Mouse (Mus musculus) MEL (cell line): ENCODE measurements at regions not wholly inside any gene's neighbourhood (a gene's known extent, or its start where the extent isn't known, plus 50 kb on each side); places are given as distances from the start of the nearest gene placed in this dataset.
A peak's percentile ranks its signal among the peaks of the same experiment; 100 is the strongest.

ENCODE experiments used
- DNase-seq: peaks from one replicate; pipeline ENCODE4 v3.0.0; 2011; ENCODE audit warnings: low read depth, low spot score
- H3K27ac ChIP-seq: 2 replicates; pipeline ENCODE4 v1.5.1; 2012; ENCODE audit warnings: low read depth, mild to moderate bottlenecking, control low read depth, low read length, moderate library complexity; ENCODE audit not compliant: control insufficient read depth
- H3K27me3 ChIP-seq, 2 experiments: fragments of 150-350 bp in 1 of 2; sonication (generic) in 1 of 2; 2 replicates each; pipeline ENCODE4 v1.6.1; 2012; ENCODE audit warnings: low read length in 2 of 2, mild to moderate bottlenecking in 2 of 2, improper control_type of control experiment in 1 of 2, moderate library complexity in 1 of 2; ENCODE audit not compliant: insufficient read depth in 2 of 2, control insufficient read depth in 1 of 2
- H3K36me3 ChIP-seq, 2 experiments: 2 replicates each; pipeline ENCODE4 v1.6.1; 2012 to 2014; ENCODE audit warnings: low read length in 2 of 2, improper control_type of control experiment in 1 of 2, inconsistent platforms in 1 of 2, mild to moderate bottlenecking in 1 of 2; ENCODE audit not compliant: insufficient read depth in 2 of 2, control insufficient read depth in 1 of 2
- H3K4me1 ChIP-seq, 2 experiments: fragments of 150-350 bp in 1 of 2; sonication (generic) in 1 of 2; 2 replicates each; pipeline ENCODE4 v1.6.1; 2012; ENCODE audit warnings: low read length in 2 of 2, improper control_type of control experiment in 1 of 2, mild to moderate bottlenecking in 1 of 2; ENCODE audit not compliant: insufficient read depth in 2 of 2, control insufficient read depth in 1 of 2
- H3K4me3 ChIP-seq, 2 experiments: fragments of 150-350 bp in 1 of 2; sonication (generic) in 1 of 2; 2 replicates each; pipeline ENCODE4 v1.5.1; 2012; ENCODE audit warnings: low read depth in 2 of 2, low read length in 2 of 2, mild to moderate bottlenecking in 2 of 2, moderate library complexity in 2 of 2, control low read depth in 1 of 2, improper control_type of control experiment in 1 of 2; ENCODE audit not compliant: control insufficient read depth in 1 of 2, insufficient read depth in 1 of 2
- H3K79me2 ChIP-seq: 2 replicates; pipeline ENCODE4 v1.6.1; 2012; ENCODE audit warnings: mild to moderate bottlenecking, low read length, moderate library complexity; ENCODE audit not compliant: control insufficient read depth, poor library complexity, insufficient read depth
- H3K9ac ChIP-seq: 2 replicates; pipeline ENCODE4 v1.6.1; 2012; ENCODE audit warnings: low read depth, mild to moderate bottlenecking, control low read depth, low read length, moderate library complexity; ENCODE audit not compliant: control insufficient read depth, poor library complexity, severe bottlenecking
- H3K9me3 ChIP-seq: fragments of 150-350 bp; sonication (generic); replicated peaks from 2 replicates; pipeline ENCODE4 v1.6.1; 2012; ENCODE audit warnings: mild to moderate bottlenecking, low read length, improper control_type of control experiment, moderate library complexity; ENCODE audit not compliant: insufficient read depth
- E2F4 ChIP-seq: IDR thresholded peaks from 2 replicates; pipeline ENCODE4 v1.6.1; 2011; ENCODE audit warnings: low read depth, low read length, improper control_type of control experiment, borderline replicate concordance
- EP300 ChIP-seq, 2 experiments: IDR thresholded peaks; 2 replicates each; pipeline ENCODE4 v1.6.1; 2011; ENCODE audit warnings: improper control_type of control experiment in 2 of 2, low read length in 2 of 2, low read depth in 1 of 2, mild to moderate bottlenecking in 1 of 2
- GABPA ChIP-seq: IDR thresholded peaks from 2 replicates; pipeline ENCODE4 v1.6.1; 2012; ENCODE audit warnings: low read depth, mild to moderate bottlenecking, inconsistent platforms, low read length, improper control_type of control experiment, moderate library complexity
- GATA1 ChIP-seq: IDR thresholded peaks from 2 replicates; pipeline ENCODE4 v1.6.1; 2011; ENCODE audit warnings: low read depth, low read length, improper control_type of control experiment
- MAFK ChIP-seq: IDR thresholded peaks from 2 replicates; pipeline ENCODE4 v1.6.1; 2011; ENCODE audit warnings: low read depth, mild to moderate bottlenecking, low read length, improper control_type of control experiment, borderline replicate concordance
- MAZ ChIP-seq: IDR thresholded peaks from 2 replicates; pipeline ENCODE4 v1.6.1; 2012; ENCODE audit warnings: low read depth, mild to moderate bottlenecking, inconsistent platforms, low read length, improper control_type of control experiment
- MYB ChIP-seq: IDR thresholded peaks from 2 replicates; pipeline ENCODE4 v1.6.1; 2011; ENCODE audit warnings: mild to moderate bottlenecking, low read depth, low read length, improper control_type of control experiment
- NELFE ChIP-seq: IDR thresholded peaks from 2 replicates; pipeline ENCODE4 v1.6.1; 2011; ENCODE audit warnings: low read depth, low read length, improper control_type of control experiment
- POLR2AphosphoS5 ChIP-seq: IDR thresholded peaks from 2 replicates; pipeline ENCODE4 v1.6.1; 2012; ENCODE audit warnings: low read depth, borderline replicate concordance, mild to moderate bottlenecking, inconsistent platforms, low read length, moderate library complexity, mixed read lengths
- SIN3A ChIP-seq: IDR thresholded peaks from 2 replicates; pipeline ENCODE4 v1.6.1; 2012; ENCODE audit warnings: low read length, improper control_type of control experiment, inconsistent platforms
- SMC3 ChIP-seq: IDR thresholded peaks from 2 replicates; pipeline ENCODE4 v1.6.1; 2011; ENCODE audit warnings: low read depth, low read length, improper control_type of control experiment
- TCF12 ChIP-seq: IDR thresholded peaks from 2 replicates; pipeline ENCODE4 v1.6.1; 2014; ENCODE audit warnings: low read depth, mild to moderate bottlenecking, inconsistent platforms, low read length, improper control_type of control experiment, moderate library complexity
- UBTF ChIP-seq: IDR thresholded peaks from 2 replicates; pipeline ENCODE4 v1.6.1; 2012; ENCODE audit warnings: low read depth, mild to moderate bottlenecking, inconsistent platforms, low read length, improper control_type of control experiment, moderate library complexity, borderline replicate concordance; ENCODE audit not compliant: insufficient read depth
- USF2 ChIP-seq, 2 experiments: IDR thresholded peaks; 2 replicates each; pipeline ENCODE4 v1.6.1; 2011 to 2012; ENCODE audit warnings: improper control_type of control experiment in 2 of 2, low read length in 2 of 2, borderline replicate concordance in 1 of 2, inconsistent platforms in 1 of 2, low read depth in 1 of 2, mild to moderate bottlenecking in 1 of 2; ENCODE audit not compliant: insufficient read depth in 1 of 2
- ZKSCAN1 ChIP-seq: IDR thresholded peaks from 2 replicates; pipeline ENCODE4 v1.6.1; 2012; ENCODE audit warnings: low read depth, mild to moderate bottlenecking, inconsistent platforms, low read length, improper control_type of control experiment, moderate library complexity
- ZMIZ1 ChIP-seq: IDR thresholded peaks from 2 replicates; pipeline ENCODE4 v1.6.1; 2012; ENCODE audit warnings: low read depth, mild to moderate bottlenecking, inconsistent platforms, low read length, improper control_type of control experiment, moderate library complexity

DNA sequence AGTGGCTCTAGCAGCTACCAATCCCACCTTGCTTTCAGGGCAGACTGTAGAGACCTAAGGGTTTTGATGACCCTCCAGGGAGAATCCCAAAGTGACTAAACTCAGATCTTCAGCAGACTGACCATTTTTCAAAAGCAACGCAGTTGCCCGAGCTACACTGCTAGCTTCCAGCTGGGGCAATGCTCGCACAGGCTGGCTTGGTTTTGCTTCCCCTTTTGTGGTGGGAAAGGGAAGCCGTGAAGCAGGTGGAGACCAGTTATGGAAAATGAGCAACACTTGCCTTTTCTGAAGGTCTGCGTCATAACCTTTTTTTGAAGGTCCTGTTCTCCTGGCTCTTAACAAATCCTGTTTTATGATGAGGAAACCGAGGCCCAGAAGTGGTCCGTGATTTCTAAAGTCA, 202.7 kb upstream of the Runx1 start:
- Histone ChIP-seq H3K27me3 (no peaks in the 10 kb centered on the region), H3K4me3 (no peak overlapping the region), H3K36me3 (peaks cover 0 to 8% of the 10 kb centered on the region in 2 experiments; a peak in 2 of 4 replicates), H3K9me3 (no peaks in the 10 kb centered on the region), H3K4me1 (peaks cover 0 to 10% of the 10 kb centered on the region in 2 experiments; a peak in 2 of 4 replicates), H3K79me2 (no peaks in the 10 kb centered on the region), H3K27ac (no peak overlapping the region), H3K9ac (no peak overlapping the region)
- no peak for TF ChIP-seq ZMIZ1
- TF ChIP-seq GABPA = no peak
- peak; percentile 20; the same call in 1 of the 2 replicates for TF ChIP-seq SMC3
- no peak for TF ChIP-seq MYB
- no peak for TF ChIP-seq POLR2AphosphoS5
- DNase-seq = peak; percentile 52

DNA sequence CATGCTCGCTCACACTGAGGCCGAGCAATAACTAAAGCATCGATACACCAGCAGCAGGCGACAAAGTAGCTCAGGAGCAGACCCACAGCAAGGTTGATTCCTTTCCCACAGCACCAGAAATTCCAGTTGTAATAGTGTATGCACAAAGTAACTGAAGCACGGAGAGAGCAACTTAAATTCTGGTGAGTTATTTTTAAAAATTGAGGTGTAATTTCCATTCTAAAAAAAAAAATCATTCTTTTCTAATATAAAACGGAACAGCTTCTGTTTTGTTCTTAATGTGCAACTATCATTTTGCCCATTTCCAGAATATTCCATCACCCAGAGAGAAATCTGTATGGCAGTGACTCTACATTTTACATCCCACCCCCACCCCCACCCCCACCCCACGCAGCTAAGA, 202.1 kb upstream of the Runx1 start:
- TF ChIP-seq ZKSCAN1 (no peak), EP300 (IDR thresholded peaks at IDR 0.05; ENCODE audit: low read depth in 1 of 2, low read length in 2 of 2) (no peak)
- Histone ChIP-seq H3K9ac (no peak overlapping the region), H3K4me1 (peaks cover 0 to 10% of the 10 kb centered on the region in 2 experiments; a peak in 2 of 4 replicates), H3K27ac (no peak overlapping the region), H3K4me3 (no peak overlapping the region), H3K27me3 (no peaks in the 10 kb centered on the region), H3K36me3 (peaks cover 0 to 8% of the 10 kb centered on the region in 2 experiments; a peak in 2 of 4 replicates), H3K79me2 (no peaks in the 10 kb centered on the region), H3K9me3 (no peaks in the 10 kb centered on the region)
- no peak for DNase-seq

DNA sequence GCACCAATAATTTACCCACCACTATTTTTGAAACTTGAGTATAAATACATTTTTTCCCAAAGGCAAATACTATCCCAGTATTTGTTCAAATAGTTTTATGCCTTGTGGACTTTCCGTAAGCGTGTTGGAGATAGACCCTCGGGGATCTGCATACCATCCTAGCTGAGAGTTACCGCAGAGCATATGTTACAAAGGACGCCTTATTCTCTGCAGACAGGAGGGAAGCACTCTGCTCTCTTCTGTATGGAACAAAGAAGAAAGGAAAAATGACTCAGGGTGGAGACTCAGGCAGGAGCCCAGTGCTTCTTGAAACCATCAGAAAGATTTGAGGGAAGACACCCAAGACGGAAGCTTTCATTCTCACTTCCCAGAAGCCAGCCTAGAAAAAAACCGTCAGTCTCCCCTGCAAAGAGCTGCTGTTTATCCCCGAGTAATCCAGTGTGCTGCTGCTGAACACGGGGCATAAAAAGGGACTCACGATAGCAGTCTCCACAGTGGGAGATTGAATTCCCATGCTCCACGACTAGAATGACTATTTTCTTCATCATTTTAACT, 200.2 kb upstream of the Runx1 start:
- DNase-seq = no peak
- H3K27me3 ChIP-seq = no peaks in the 10 kb centered on the region
- no peaks in the 10 kb centered on the region for H3K36me3 ChIP-seq
- no peak overlapping the region for H3K9ac ChIP-seq
- no peaks in the 10 kb centered on the region for H3K79me2 ChIP-seq
- TF ChIP-seq TCF12 (no peak), E2F4 (no peak), MAZ (no peak), POLR2AphosphoS5 (no peak), USF2 (IDR thresholded peaks at IDR 0.05; ENCODE audit: borderline replicate concordance in 1 of 2, insufficient read depth in 1 of 2, low read depth in 1 of 2, low read length in 2 of 2) (no peak), MAFK (no peak), NELFE (no peak), UBTF (no peak), GATA1 (no peak), SIN3A (no peak)
- H3K4me3 ChIP-seq = no peak overlapping the region
- H3K9me3 ChIP-seq = no peaks in the 10 kb centered on the region
- H3K27ac ChIP-seq = no peak overlapping the region
- H3K4me1 ChIP-seq = no peaks in the 10 kb centered on the region
